Mouse (Mus musculus) limb, embryonic 10.5 days (tissue): ENCODE results near the gene Kcnh1. TPM values are rescaled to one million over a fixed set of nuclear protein-coding genes. Genes with fewer than 3 reads are reported as not detected.

Experiments used
- DNase-seq: peaks from one replicate; pipeline ENCODE4 v3.0.0-alpha.2; 2017; ENCODE audit warnings: low spot score
- H3K27ac ChIP-seq: fragments of 300-500 bp; sonication (generic); 2 replicates; pipeline ENCODE4 v1.5.1; 2016; ENCODE audit warnings: mild to moderate bottlenecking
- H3K27me3 ChIP-seq: fragments of 300-500 bp; sonication (generic); 2 replicates; pipeline ENCODE4 v1.6.1; 2016; ENCODE audit warnings: low read depth, mild to moderate bottlenecking; ENCODE audit not compliant: poor library complexity, severe bottlenecking
- H3K36me3 ChIP-seq: fragments of 300-500 bp; sonication (generic); 2 replicates; pipeline ENCODE4 v1.6.1; 2016; ENCODE audit warnings: mild to moderate bottlenecking, moderate library complexity
- H3K4me1 ChIP-seq: fragments of 300-500 bp; sonication (generic); 2 replicates; pipeline ENCODE4 v1.6.1; 2016
- H3K4me3 ChIP-seq: fragments of 300-500 bp; sonication (generic); 2 replicates; pipeline ENCODE4 v1.5.1; 2016; ENCODE audit warnings: mild to moderate bottlenecking, moderate library complexity
- H3K9me3 ChIP-seq: fragments of 300-500 bp; sonication (generic); replicated peaks from 2 replicates; pipeline ENCODE4 v1.6.1; 2016; ENCODE audit warnings: mild to moderate bottlenecking
- WGBS: fragments of 180-500 bp; shearing (Covaris S2); methylation state at CpG from one replicate; pipeline ENCODE4 v1.1.7; 2016; 5-methylcytosine and 5-hydroxymethylcytosine counted together
- polyA plus RNA-seq: library from polyadenylated mRNA; unstranded; fragments of >200 nt; fragmentation: Nextera tagmentation; extraction: Ambion mirVana; gene quantifications from 2 replicates; pipeline ENCODE4 v1.2.1, GENCODE M21; 2016

Kcnh1 gene
- polyA plus RNA-seq, 1 experiment from 2014 or later = 0.01 TPM

GRCm38 (mm10) chr1:192402911-192403704 lies 212.5 kb downstream of the Kcnh1 start:
- H3K9me3 ChIP-seq = no peaks in the 10 kb centered on the region
- no peaks in the 10 kb centered on the region for H3K27me3 ChIP-seq
- H3K36me3 ChIP-seq = no peaks in the 10 kb centered on the region
- no peak for DNase-seq
- H3K27ac ChIP-seq = no peak overlapping the region
- peaks cover 3% of the 10 kb centered on the region; the same call in 1 of the 2 replicates for H3K4me1 ChIP-seq
- H3K4me3 ChIP-seq = no peak overlapping the region
- 88% methylated on average over 8 of the region's 8 CpGs for WGBS

- Histone ChIP-seq H3K4me1 (no peaks in the 10 kb centered on the region), H3K36me3 (no peaks in the 10 kb centered on the region), H3K4me3 (no peak overlapping the region), H3K27ac (no peak overlapping the region), H3K27me3 (no peaks in the 10 kb centered on the region), H3K9me3 (no peaks in the 10 kb centered on the region)
- DNase-seq = no peak
- 89% methylated on average over 4 of the region's 4 CpGs for WGBS
Measured at GRCm38 (mm10) chr1:192405136-192405535, 214.6 kb downstream of the Kcnh1 start.

DNA sequence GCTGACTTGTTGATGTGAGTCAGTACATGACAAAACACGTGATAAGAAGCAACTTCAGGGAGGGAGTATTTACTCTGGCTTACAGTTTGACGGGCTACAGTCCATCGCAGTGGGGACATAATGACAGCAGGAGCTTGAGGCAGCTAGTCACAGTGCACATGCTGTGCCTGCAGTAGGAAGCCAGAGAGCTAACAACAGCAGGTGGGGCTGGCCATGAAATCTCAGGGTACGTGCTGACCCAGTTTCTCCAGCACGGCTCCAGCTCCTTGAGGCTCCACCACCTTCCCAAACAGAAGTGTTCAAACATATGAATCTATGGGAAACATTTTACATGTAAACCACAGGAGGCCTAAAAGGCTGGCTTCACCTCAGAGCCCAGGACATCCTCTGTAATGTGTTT lies 216.0 kb downstream of the Kcnh1 start:
- H3K36me3 ChIP-seq = no peaks in the 10 kb centered on the region
- no peaks in the 10 kb centered on the region for H3K4me1 ChIP-seq
- no peaks in the 10 kb centered on the region for H3K9me3 ChIP-seq
- DNase-seq = no peak
- H3K27ac ChIP-seq = no peak overlapping the region
- WGBS = 85% methylated on average over 5 of the region's 5 CpGs
- no peaks in the 10 kb centered on the region for H3K27me3 ChIP-seq
- H3K4me3 ChIP-seq = no peak overlapping the region

DNA sequence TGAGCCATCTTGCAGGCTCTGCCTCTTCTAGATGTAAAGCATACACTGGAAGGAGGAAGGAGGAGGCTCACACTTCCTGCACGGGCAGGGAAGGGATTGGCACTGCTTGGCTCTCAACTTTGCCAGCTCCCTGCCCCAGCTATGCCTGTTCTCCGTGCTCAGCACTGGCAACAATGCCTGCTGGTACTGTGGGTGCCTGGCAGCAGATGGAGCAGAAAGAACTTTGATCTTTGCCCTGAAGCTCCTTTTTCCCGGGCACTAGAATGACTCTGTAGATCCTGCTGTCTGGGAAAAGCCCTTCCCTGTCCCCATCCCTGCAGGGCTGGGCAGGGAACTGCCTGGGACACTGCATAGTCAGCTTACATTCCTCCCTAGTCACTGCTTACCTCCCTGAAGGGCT lies 225.2 kb downstream of the Kcnh1 start:
- no peak for DNase-seq
- Histone ChIP-seq H3K4me3 (no peak overlapping the region), H3K9me3 (no peaks in the 10 kb centered on the region), H3K27ac (no peak overlapping the region), H3K36me3 (no peaks in the 10 kb centered on the region), H3K27me3 (no peaks in the 10 kb centered on the region), H3K4me1 (no peaks in the 10 kb centered on the region)
- WGBS = 76% methylated on average over 3 of the region's 3 CpGs

DNA sequence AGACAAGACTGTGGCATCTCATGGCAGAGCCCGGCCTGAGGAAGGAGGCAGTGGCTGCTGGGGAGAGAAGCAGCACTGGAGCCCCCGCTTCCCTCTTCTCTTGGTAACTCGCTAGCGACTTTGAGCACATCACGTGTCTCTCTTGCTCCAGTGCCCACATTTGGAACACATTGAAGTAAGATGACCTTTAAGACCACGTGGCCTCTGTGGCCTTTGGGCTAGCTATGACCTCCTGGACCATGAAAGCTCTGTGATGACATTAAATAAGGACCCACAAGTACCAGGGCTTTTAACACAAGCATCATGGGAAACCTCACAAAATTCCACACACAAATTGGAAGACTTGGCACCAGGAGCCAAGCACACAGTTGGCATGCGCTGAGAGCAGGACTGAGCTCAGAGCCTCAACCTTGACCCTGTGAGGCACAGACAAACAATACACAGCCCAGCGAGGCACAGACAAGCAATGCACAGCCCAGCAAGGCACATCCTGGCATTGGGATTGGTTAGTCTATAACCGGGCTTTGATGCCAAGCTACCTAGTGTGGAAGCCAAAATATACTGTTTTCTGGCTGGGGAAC lies 225.8 kb downstream of the Kcnh1 start:
- DNase-seq = no peak
- WGBS = 81% methylated on average over 9 of the region's 9 CpGs
- Histone ChIP-seq H3K36me3 (no peaks in the 10 kb centered on the region), H3K4me3 (no peak overlapping the region), H3K27me3 (no peaks in the 10 kb centered on the region), H3K27ac (no peak overlapping the region), H3K4me1 (no peaks in the 10 kb centered on the region), H3K9me3 (no peaks in the 10 kb centered on the region)

- DNase-seq = no peak
- Histone ChIP-seq H3K36me3 (no peaks in the 10 kb centered on the region), H3K9me3 (no peaks in the 10 kb centered on the region), H3K27ac (no peak overlapping the region), H3K4me3 (no peak overlapping the region), H3K27me3 (no peaks in the 10 kb centered on the region), H3K4me1 (no peaks in the 10 kb centered on the region)
- WGBS = 90% methylated on average over 5 of the region's 5 CpGs
Measured at GRCm38 (mm10) chr1:192419176-192419575, 228.6 kb downstream of the Kcnh1 start.

GRCm38 (mm10) chr1:192421377-192422166 lies 231.0 kb downstream of the Kcnh1 start:
- Histone ChIP-seq H3K4me1 (no peaks in the 10 kb centered on the region), H3K9me3 (no peaks in the 10 kb centered on the region), H3K4me3 (no peak overlapping the region), H3K27me3 (no peaks in the 10 kb centered on the region), H3K27ac (no peak overlapping the region), H3K36me3 (no peaks in the 10 kb centered on the region)
- no peak for DNase-seq
- 92% methylated on average over 14 of the region's 14 CpGs for WGBS

GRCm38 (mm10) chr1:192431423-192431822 lies 240.8 kb downstream of the Kcnh1 start:
- Histone ChIP-seq H3K4me1 (no peaks in the 10 kb centered on the region), H3K27ac (no peak overlapping the region), H3K4me3 (no peak overlapping the region), H3K36me3 (no peaks in the 10 kb centered on the region), H3K9me3 (no peaks in the 10 kb centered on the region), H3K27me3 (no peaks in the 10 kb centered on the region)
- DNase-seq = no peak
- 91% methylated on average over 2 of the region's 2 CpGs for WGBS

DNA sequence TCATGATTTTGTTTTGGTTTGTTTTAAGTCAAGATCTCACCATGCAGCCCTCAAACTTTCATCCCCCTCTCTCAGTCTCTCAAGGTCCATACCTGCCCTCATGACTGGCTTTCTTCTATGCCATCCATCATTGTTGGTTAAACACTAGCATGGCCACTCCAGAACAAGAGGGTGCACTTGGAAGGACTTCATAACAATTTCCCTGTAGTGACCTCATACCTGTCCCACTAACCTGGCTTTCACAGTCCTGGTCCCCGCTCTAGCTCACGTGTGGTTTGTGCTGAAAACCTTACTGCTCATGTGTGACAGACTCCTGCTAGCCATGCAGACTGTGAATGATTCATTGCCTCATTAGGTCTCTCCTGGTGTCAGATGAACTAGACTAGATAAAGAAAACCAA lies 244.9 kb downstream of the Kcnh1 start:
- H3K27me3 ChIP-seq = no peaks in the 10 kb centered on the region
- no peak overlapping the region for H3K27ac ChIP-seq
- H3K4me3 ChIP-seq = no peak overlapping the region
- H3K9me3 ChIP-seq = no peaks in the 10 kb centered on the region
- H3K4me1 ChIP-seq = no peaks in the 10 kb centered on the region
- 84% methylated on average over 2 of the region's 2 CpGs for WGBS
- no peaks in the 10 kb centered on the region for H3K36me3 ChIP-seq
- no peak for DNase-seq

- H3K4me3 ChIP-seq = no peak overlapping the region
- H3K27ac ChIP-seq = no peak overlapping the region
- no peaks in the 10 kb centered on the region for H3K9me3 ChIP-seq
- no peak for DNase-seq
- H3K27me3 ChIP-seq = no peaks in the 10 kb centered on the region
- H3K4me1 ChIP-seq = no peaks in the 10 kb centered on the region
- no peaks in the 10 kb centered on the region for H3K36me3 ChIP-seq
- WGBS = 86% methylated on average over 6 of the region's 6 CpGs
Measured at GRCm38 (mm10) chr1:192439151-192439837, 248.7 kb downstream of the Kcnh1 start.

- DNase-seq = no peak
- Histone ChIP-seq H3K36me3 (no peaks in the 10 kb centered on the region), H3K4me3 (no peak overlapping the region), H3K27ac (no peak overlapping the region), H3K27me3 (no peaks in the 10 kb centered on the region), H3K9me3 (no peaks in the 10 kb centered on the region), H3K4me1 (no peaks in the 10 kb centered on the region)
- WGBS = 90% methylated on average over 5 of the region's 5 CpGs
Measured at GRCm38 (mm10) chr1:192442772-192443445, 252.3 kb downstream of the Kcnh1 start.

GRCm38 (mm10) chr1:192443998-192444657 lies 253.6 kb downstream of the Kcnh1 start:
- Histone ChIP-seq H3K9me3 (no peaks in the 10 kb centered on the region), H3K36me3 (no peaks in the 10 kb centered on the region), H3K27ac (no peak overlapping the region), H3K27me3 (no peaks in the 10 kb centered on the region), H3K4me1 (no peaks in the 10 kb centered on the region), H3K4me3 (no peak overlapping the region)
- peak; percentile 37 for DNase-seq
- 86% methylated on average over 20 of the region's 20 CpGs for WGBS
